Mouse (Mus musculus) left cerebral cortex, adult 2 months (tissue): ENCODE data around the gene Ttll5. TPM values are rescaled to one million over a fixed set of nuclear protein-coding genes. Genes with fewer than 3 reads are reported as not detected.

Source experiments
- DNase-seq, 2 experiments: peaks; one replicate each; pipeline ENCODE4 v3.0.0; 2021 to 2022; ENCODE audit warnings: low spot score in 2 of 2, mixed read lengths in 1 of 2; ENCODE audit errors: extremely low spot score in 1 of 2
- H3K27ac ChIP-seq: fragments of 200-600 bp; 2 replicates; pipeline ENCODE4 v1.8.1; 2022
- H3K4me3 ChIP-seq: fragments of 200-600 bp; 2 replicates; pipeline ENCODE4 v1.8.1; 2022
- CTCF ChIP-seq: fragments of 200-600 bp; IDR thresholded peaks from 2 replicates; pipeline ENCODE4 v1.8.1; 2022; ENCODE audit warnings: antibody characterized with exemption, mild to moderate bottlenecking, moderate library complexity
- intact Hi-C: fragments of 180-260 bp; cut with DNase I; formaldehyde crosslinking; loops from one replicate; pipeline ENCODE4 v1.15.1; 2025
- total RNA-seq, 2 experiments: library from RNA; stranded (reverse); gene quantifications; 2 replicates each; pipeline ENCODE4 v1.2.3; 2021

Gene Ttll5
- total RNA-seq, 2 experiments from 2014 or later, result 45.4 to 47.7 TPM

- intact Hi-C loops, result loop anchor here (5.0 kb wide), 2 partner anchors 73 to 143 kb away; no protein-coding TSS in a partner anchor
- peak overlapping the region; percentile 29 for H3K27ac ChIP-seq
- DNase-seq, result no peak
- TF ChIP-seq CTCF, result no peak
- no peak overlapping the region for H3K4me3 ChIP-seq
Observed at GRCm38 (mm10) chr12:86075358-86075757, 250.9 kb downstream of the Ttll5 start.

GRCm38 (mm10) chr12:86076321-86076901 lies 252.0 kb downstream of the Ttll5 start:
- H3K4me3 ChIP-seq, result peak overlapping the region; percentile 44
- peak overlapping the region; percentile 75 for H3K27ac ChIP-seq
- intact Hi-C loops, result loop anchor here (5.0 kb wide), 2 partner anchors 74 to 144 kb away; no protein-coding TSS in a partner anchor

GRCm38 (mm10) chr12:86077322-86077721 lies 252.9 kb downstream of the Ttll5 start:
- no peak for TF ChIP-seq CTCF
- Histone ChIP-seq H3K4me3 (peak overlapping the region; percentile 56), H3K27ac (peak overlapping the region; percentile 89)
- intact Hi-C loops, result loop anchor here (5.0 kb wide), 2 partner anchors 75 to 145 kb away; no protein-coding TSS in a partner anchor
- peak in 1 of 2 experiments; percentile 29 for DNase-seq

More at GRCm38 (mm10) chr12:86076321-86076901, 252.0 kb downstream of the Ttll5 start:
- peak; percentile 51 for TF ChIP-seq CTCF
- peak in 1 of 2 experiments; percentile 62 for DNase-seq

- DNase-seq, result no peak
- no peak for TF ChIP-seq CTCF
- peak overlapping the region; percentile 89 for H3K27ac ChIP-seq
- intact Hi-C loops, result loop anchor here (2.0 to 5.0 kb wide), 3 partner anchors 75 to 331 kb away; partner anchors contain the start of gene Flvcr2
- peak overlapping the region; percentile 56 for H3K4me3 ChIP-seq
Observed at GRCm38 (mm10) chr12:86077736-86078135, 253.3 kb downstream of the Ttll5 start.

- TF ChIP-seq CTCF, result no peak
- intact Hi-C loops, result loop anchor here (2.0 to 5.0 kb wide), 3 partner anchors 76 to 331 kb away; partner anchors contain the start of gene Flvcr2
- DNase-seq, result no peak
- peak overlapping the region; percentile 89 for H3K27ac ChIP-seq
- peak overlapping the region; percentile 56 for H3K4me3 ChIP-seq
Observed at GRCm38 (mm10) chr12:86078176-86078552, 253.7 kb downstream of the Ttll5 start.

GRCm38 (mm10) chr12:86078553-86079201 lies 254.2 kb downstream of the Ttll5 start, which contains the start of gene Tgfb3:
Gene Tgfb3, minus strand, starts transcription at chr12:86079041.
- peak; percentile 42 to 46 for DNase-seq
- intact Hi-C loops, result loop anchor here (1.0 to 5.0 kb wide), 7 partner anchors 54 to 332 kb away; partner anchors contain the start of gene Flvcr2
- Histone ChIP-seq H3K27ac (peak within 1 kb of the TSS; percentile 89), H3K4me3 (peak within 1 kb of the TSS; percentile 56)
- no peak for TF ChIP-seq CTCF

DNA sequence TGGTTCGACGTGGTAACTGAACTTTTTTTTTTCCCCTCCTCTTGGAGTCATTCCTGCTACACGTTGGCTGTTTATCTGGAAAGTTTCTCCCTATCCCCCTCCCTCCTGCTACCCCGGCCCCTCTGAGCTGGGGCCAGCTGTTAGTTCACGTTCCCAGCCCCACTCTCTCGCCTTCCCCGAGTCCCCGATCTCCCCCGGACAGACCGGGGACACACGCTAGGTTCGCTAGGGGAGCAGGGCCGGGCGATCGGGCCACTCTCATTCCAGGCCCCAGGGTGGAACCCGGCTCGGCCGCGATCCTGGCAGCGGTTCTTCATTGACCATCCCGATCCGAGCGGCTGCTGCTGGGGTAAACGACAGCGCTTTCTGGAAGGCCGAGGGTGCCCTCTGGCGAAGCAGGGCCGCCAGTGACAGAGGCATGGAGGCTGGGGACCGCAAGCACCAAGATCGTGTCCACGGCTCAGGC lies 254.8 kb downstream of the Ttll5 start:
- Histone ChIP-seq H3K27ac (peak overlapping the region; percentile 89), H3K4me3 (peak overlapping the region; percentile 56)
- intact Hi-C loops, result loop anchor here (1.0 to 5.0 kb wide), 7 partner anchors 55 to 332 kb away; partner anchors contain the start of gene Flvcr2
- TF ChIP-seq CTCF, result peak; percentile 97
- DNase-seq, result peak; percentile 91 to 95

DNA sequence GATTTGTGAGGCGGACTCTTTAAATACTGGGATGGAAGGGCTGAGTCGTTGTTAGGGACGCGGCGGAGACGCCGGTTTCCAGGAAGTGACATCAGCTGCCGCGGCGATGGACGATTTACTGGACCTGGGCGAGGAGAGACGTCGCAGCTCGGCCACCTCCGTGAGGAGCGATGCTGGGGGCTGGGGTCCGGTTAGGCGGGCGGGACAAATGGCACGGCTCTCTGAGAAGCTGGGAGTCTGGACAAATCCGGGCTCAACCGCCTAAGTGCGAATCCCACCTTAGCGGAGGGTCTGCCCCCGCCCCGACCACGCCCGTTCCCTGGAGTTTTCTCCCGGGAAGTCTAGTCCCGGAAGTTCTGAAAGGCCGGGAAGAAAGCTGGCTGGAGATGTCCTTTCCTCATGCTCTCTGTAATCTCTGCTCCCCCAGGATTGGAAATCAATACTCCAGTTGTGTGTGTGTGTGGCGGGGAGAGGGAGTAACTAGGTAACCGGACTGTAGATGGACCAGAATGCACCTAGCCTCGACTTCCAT lies 258.1 kb downstream of the Ttll5 start, which contains the start of gene Ift43:
Gene Ift43 (plus strand): TSS at position 61 of the 532 bp plus-strand sequence.
- no peak for TF ChIP-seq CTCF
- peak within 1 kb of the TSS; percentile 79 for H3K4me3 ChIP-seq
- H3K27ac ChIP-seq, result peak within 1 kb of the TSS; percentile 83
- DNase-seq, result peak; percentile 81 to 86
- intact Hi-C loops, result no loop called here

- DNase-seq, result peak in 1 of 2 experiments; percentile 55
- no peak for TF ChIP-seq CTCF
- no peak overlapping the region for H3K4me3 ChIP-seq
- intact Hi-C loops, result no loop called here
- H3K27ac ChIP-seq, result peak overlapping the region; percentile 36
Observed at GRCm38 (mm10) chr12:86085873-86086272, 261.4 kb downstream of the Ttll5 start.

DNA sequence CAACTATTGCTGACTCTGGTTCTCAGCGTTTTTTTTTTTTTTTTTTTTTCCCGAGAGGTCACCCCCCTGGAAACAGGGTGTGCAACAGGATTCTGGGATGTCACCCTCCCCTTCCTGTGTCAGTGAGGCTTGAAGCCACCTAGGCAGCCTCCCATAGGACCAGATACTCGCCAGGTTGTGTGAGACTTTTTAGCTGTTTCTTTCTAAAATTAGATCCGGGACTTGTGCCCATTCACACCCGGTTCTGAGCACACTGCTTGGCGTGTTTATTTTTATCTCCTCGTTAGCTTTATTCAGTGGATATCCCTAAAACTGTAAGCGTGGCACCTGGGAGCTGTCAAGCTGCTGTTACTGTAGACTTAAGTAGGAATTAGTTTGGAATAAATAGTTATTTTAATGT lies 262.1 kb downstream of the Ttll5 start:
- Histone ChIP-seq H3K27ac (no peak overlapping the region; the same call in 1 of the 2 replicates), H3K4me3 (no peak overlapping the region)
- TF ChIP-seq CTCF, result no peak
- DNase-seq, result no peak
- intact Hi-C loops, result no loop called here

GRCm38 (mm10) chr12:86088042-86088441 lies 263.6 kb downstream of the Ttll5 start:
- no peak for TF ChIP-seq CTCF
- Histone ChIP-seq H3K27ac (no peak overlapping the region), H3K4me3 (no peak overlapping the region)
- intact Hi-C loops, result no loop called here
- no peak for DNase-seq
